Mouse (Mus musculus): ENCODE data around the gene Cort. TPM values are rescaled to one million over a fixed set of nuclear protein-coding genes. Genes with fewer than 3 reads are reported as not detected.
"Not testable (repeated sequence)": the region's sequence is repeated elsewhere in the genome, so short reads cannot be mapped to it uniquely, and the experiment has no call there.

Gene Cort
- total RNA-seq, 1 experiment from 2014 or later: not detected

GRCm38 (mm10) chr4:149149611-149150010 is 23.0 kb upstream of the Cort start:
- ATAC-seq (ENCODE audit: extremely low read depth, insufficient number of reproducible peaks, low FRiP score, poor library complexity, severe bottlenecking): no peak

- ATAC-seq (ENCODE audit: extremely low read depth, insufficient number of reproducible peaks, low FRiP score, poor library complexity, severe bottlenecking): no peak
Measured at GRCm38 (mm10) chr4:149149196-149149595, 22.6 kb upstream of the Cort start.

DNA sequence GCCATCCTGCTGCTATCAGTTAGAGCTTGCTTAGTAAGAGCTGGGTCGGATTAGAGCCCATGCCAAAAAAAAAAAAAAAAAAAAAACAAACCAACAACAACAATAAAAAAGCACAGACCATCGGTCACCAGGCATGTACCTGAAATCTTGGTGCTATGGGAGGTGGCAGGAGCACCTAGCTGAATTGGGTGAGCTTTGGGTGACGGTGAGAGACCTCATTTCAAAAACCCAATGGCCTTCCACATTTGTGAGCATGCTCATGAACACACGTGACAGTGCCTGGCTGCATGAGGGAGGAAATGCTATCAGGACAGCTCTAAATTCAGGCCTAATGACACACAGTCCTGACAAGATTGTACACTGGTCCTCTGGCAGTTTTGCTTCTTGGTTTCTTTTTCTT is 21.5 kb upstream of the Cort start:
- no peak for ATAC-seq (ENCODE audit: extremely low read depth, insufficient number of reproducible peaks, low FRiP score, poor library complexity, severe bottlenecking)

- ATAC-seq (ENCODE audit: extremely low read depth, insufficient number of reproducible peaks, low FRiP score, poor library complexity, severe bottlenecking): no peak
Measured at GRCm38 (mm10) chr4:149147528-149147927, 21.0 kb upstream of the Cort start.

DNA sequence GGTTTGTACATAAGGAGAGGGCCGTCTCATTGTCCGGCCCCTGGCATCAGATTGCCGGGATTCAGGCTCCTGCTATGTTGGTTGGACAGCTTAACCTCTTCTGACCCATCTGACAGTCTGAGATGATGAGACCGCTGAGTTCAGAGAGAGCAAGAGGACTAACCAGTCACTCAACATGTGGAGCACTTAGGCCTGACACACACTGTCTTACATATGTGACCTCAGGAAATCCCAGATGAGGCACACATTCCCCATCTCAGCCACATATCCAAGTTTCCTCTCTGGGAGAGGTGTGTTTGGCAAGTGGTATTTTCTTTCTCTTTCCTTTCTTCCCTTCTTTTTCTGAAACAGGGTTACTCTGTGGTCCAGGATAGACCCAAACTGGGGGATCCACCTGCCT is 18.6 kb upstream of the Cort start:
- no peak for ATAC-seq (ENCODE audit: extremely low read depth, insufficient number of reproducible peaks, low FRiP score, poor library complexity, severe bottlenecking)

DNA sequence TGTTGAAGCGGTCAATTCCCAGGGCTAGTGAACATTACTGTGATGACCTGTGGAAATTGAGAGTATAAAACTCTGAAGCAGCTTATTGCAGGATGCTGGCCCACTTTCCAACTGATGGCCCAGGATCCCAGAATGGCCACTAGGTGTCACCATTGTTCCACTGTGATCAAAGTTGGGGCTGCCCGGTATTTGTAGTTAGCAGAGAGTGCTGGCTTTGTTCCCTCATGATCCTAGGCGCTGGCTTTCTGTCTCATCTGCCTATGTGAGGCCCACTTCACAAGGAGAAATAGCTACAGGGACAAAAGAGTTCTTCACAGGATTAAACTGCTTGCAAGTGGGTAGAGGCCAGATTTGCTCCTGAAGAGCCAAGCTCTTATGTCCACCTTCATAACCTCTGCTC is 17.9 kb upstream of the Cort start:
- peak; percentile 85 for ATAC-seq (ENCODE audit: extremely low read depth, insufficient number of reproducible peaks, low FRiP score, poor library complexity, severe bottlenecking)

DNA sequence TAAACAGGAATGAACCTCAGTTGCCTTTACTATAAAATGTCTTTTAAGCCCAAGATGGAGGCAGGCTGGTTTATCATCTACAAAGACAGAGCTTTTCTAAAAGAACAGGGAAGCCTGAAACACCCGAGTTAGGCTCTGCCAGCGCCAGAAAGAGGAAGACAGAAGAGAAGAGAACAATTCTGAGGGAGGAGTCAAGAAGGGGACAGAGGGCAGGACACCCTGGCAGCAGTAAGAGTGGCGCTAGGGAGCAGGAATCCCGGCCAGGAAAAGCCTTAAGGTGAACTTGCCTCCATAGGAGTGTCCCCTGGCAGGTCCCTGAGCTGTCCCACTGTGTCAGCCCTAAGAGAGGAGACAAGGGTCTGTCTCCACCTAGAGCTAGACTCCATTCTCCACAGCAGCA is 17.0 kb upstream of the Cort start:
- no peak for ATAC-seq (ENCODE audit: extremely low read depth, insufficient number of reproducible peaks, low FRiP score, poor library complexity, severe bottlenecking)

GRCm38 (mm10) chr4:149138515-149138914 is 12.0 kb upstream of the Cort start:
- ATAC-seq (ENCODE audit: extremely low read depth, insufficient number of reproducible peaks, low FRiP score, poor library complexity, severe bottlenecking): no peak

- ATAC-seq (ENCODE audit: extremely low read depth, insufficient number of reproducible peaks, low FRiP score, poor library complexity, severe bottlenecking): peak; percentile 86
Measured at GRCm38 (mm10) chr4:149136982-149137770, 10.6 kb upstream of the Cort start, which contains the start of gene Cenps. TSS of gene Cenps (minus strand) at chr4:149137629.

GRCm38 (mm10) chr4:149136116-149136850 is 9.7 kb upstream of the Cort start:
- no peak for ATAC-seq (ENCODE audit: extremely low read depth, insufficient number of reproducible peaks, low FRiP score, poor library complexity, severe bottlenecking)

GRCm38 (mm10) chr4:149133395-149133794 is 6.8 kb upstream of the Cort start:
- ATAC-seq (ENCODE audit: extremely low read depth, insufficient number of reproducible peaks, low FRiP score, poor library complexity, severe bottlenecking): no peak

DNA sequence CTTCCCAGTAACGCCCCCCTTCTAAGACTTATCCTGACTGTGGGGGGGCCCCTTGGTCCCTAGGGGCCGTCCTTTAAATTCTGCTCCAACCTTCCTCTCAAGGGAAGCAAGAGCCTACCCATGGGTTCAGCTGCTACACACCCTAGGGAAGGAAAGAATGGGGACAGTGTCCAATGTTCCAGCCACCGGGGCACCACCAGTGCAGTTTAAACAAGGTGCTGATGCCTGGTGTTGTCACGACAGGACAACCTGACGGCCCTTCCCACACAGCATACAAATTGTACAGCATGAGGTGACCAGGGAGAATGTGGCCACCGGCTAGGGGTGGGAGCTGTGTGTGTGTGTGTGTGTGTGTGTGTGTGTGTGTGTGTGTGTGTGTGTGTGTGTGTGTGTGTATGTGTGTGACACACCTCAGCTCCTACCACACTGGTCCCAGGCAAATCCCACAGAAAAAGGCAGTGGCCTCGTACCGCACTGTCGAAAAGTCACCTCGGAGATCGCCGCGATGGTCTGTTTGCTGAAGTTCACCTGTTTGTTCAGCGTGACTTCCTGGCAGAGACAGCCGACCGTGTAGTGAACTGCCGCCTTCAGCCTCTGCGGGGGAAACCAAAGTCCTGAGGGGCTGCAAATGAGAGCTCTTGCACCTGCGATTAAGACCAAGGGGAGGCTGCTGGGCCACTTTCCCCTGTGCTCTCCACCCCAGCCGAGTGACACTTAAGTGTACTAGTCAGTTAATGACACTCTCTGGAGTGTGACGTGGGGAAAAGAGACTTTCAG is 5.4 kb upstream of the Cort start:
- ATAC-seq (ENCODE audit: extremely low read depth, insufficient number of reproducible peaks, low FRiP score, poor library complexity, severe bottlenecking): peak; percentile 64; the same call in 1 of the 2 replicates

DNA sequence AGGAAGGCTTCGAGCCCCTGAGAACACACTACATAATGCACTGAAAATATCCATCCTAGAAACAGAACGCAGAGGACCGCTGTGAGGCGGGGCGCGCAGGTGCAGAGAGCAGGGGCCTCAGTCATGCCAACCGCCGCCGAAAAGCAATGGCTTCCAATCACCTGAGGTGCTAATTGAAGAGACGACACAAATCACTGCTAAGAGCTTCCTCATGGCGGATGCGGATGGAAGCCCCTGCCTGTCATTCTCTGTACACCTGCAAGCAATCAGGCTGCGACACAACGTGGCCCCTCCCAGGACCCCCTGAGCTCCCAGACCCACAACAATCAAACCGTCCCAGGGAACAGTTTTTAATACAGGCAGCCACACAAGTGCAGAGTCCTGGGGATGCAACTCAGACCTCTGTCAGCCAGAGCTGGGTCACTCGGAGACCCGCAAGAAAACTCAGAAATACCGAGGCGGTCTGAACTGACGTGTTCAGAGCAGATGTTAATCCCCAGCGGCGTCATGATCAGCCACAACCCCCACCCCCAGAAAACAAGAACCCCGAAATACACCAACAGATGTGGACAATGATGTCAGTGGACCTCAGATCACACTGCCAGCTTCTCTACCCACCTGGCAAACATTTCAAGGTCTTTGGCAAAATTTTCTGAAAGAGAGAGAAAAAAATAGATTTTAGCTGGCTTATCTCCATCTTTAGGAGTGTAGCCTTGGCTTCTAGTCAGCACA is 4.6 kb upstream of the Cort start:
- no peak for ATAC-seq (ENCODE audit: extremely low read depth, insufficient number of reproducible peaks, low FRiP score, poor library complexity, severe bottlenecking)

DNA sequence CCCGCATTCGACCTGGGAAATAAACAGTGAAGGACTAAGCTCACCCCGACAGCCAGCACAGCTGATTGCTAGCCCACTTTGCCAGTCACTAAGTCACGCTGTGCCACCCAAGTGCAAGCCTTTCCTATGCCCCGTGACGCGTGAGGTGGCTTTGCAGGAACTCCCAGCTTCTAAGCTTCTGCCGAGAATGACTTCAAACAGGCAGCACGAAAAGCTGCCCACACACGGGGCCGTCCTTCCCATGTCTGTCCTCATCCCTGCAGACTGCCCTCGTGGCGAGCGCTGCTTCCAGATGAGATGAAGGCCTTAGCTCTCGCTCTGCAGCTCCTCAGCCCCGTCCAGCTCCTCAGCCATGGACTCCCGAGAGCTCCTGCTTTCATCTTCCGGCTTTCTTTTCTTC is 1.9 kb upstream of the Cort start:
- no peak for ATAC-seq (ENCODE audit: extremely low read depth, insufficient number of reproducible peaks, low FRiP score, poor library complexity, severe bottlenecking)

DNA sequence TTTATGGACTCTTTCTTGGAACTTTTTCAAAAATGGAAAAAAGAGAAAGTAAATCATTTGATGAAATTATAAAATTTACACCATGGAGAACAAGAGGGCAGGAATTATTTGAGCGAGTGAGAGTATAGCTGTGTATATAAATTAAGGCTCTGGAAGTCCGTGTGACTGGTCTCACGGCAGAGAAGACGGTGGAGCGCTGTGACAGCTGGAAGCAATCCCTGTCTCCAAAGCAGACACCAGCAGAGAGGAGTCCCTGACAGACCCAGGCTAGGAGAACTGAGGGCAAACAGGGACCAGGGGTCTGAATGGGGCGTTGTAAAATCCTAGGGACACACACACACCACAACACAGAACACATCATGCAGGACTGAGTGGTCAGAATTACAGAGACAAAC is 451 bp downstream of the Cort start:
- ATAC-seq (ENCODE audit: extremely low read depth, insufficient number of reproducible peaks, low FRiP score, poor library complexity, severe bottlenecking): no peak

DNA sequence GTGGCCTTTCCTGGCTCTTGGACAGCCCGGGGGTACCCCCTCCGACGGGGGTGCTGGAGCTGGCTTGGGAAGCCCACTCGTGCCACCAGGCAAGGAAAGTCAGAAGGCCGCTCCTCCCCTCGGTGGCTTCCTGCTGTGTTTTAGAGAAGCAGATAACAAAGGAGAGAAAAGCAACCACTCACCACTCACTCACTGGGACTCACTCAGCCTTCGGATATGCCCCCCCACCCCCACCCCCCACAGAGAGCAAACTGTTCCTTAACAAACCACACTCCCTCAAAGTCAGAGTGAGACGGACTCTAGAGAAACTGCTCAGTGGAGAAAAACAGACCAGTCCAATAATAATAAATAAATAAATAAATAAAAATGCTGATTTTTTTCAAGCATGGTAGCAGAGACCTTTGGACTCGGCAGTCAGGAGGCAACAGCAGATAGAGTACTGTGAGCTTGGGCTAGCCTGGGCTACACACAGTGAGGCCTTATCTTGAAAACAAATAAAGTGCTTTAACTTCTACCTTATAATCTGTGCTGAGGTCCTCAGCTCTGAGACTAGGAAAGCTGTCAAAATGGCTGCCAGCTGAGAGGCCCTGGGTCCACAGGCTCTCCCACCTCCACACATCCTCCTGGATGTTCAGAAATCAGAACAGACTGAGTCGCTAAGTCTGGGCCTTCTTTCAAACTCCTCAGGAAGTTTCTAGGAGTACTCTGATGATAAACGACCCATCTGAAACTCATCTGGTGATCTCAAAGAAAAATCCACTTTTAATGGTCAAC is 1.0 kb downstream of the Cort start:
- ATAC-seq (ENCODE audit: extremely low read depth, insufficient number of reproducible peaks, low FRiP score, poor library complexity, severe bottlenecking): no peak

DNA sequence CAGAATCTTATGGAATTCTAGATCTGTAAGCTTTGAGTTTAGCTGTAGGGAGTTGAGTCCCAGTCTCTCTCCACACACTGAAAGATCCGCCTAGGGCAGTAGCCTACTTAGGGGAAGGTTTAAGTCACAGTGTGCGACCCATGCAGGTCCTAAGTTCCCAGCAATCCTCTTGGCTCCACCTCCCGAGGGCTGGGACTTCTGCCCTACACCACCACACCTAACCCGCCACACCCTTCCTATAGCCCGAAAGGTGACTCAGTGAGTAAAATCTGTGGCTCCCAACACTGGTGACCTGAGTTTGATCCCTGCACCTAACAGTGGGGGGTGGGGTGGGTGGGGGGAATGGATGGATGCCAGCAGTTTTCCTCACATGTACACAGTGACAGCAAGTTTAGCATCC is 3.1 kb downstream of the Cort start:
- ATAC-seq (ENCODE audit: extremely low read depth, insufficient number of reproducible peaks, low FRiP score, poor library complexity, severe bottlenecking): no peak

DNA sequence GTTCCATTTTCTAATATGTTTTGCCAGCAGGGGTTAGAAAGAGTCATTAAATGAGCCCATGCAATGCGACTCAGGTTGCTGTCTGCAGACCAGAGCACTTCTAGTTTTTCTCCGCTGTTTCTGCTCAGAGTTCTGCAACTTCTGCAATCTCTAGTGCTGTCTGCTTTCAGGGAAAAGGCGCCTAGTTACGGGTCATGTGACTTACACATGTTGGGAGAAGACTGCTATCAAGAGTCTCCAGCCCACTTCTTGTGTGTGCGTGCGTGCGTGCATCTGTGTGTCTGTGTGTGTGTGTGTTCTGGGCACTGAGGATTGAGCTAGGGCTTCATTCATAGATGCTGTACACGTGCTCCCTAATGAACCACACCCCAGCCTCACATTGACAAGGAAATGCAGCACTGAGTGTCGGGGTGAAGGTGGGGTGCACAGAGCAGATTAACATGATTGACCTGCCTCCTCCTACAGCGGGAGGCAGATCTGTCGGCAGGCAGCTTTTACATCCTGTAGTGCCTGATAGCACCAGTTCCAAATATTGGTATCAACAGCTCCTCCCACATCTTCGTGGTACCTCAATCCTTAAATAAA is 6.5 kb downstream of the Cort start:
- not testable (repeated sequence) for ATAC-seq (ENCODE audit: extremely low read depth, insufficient number of reproducible peaks, low FRiP score, poor library complexity, severe bottlenecking)

Data from neutrophil, adult 5-6 weeks (primary cell).